Mouse (Mus musculus): Measurements from ENCODE around the gene Dll4. TPM values are rescaled to one million over a fixed set of nuclear protein-coding genes. Genes with fewer than 3 reads are reported as not detected.
A peak's percentile ranks its signal among the peaks of the same experiment; 100 is the strongest.

Gene Dll4
- total RNA-seq, 1 experiment = 0.27 TPM

DNA sequence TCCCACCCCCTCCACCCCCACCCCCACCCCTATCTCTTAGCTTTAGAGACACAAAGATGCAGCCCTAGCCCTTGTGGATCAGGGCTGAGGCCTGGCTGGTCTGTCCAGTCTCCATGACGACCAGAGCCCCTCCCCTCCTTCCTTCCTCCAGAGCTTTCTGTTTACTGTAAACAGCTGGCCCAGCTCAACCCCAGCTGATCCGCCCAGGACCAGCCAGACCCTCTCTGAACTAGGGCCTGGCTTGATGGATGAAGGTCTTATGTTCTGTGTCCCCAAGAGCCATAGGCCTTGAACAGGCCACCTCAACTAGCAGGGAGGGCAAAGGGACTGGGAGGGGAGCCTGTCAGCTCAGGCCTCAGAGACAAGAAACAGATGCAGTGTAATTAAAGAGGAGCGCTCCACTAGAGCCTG, 20.8 kb upstream of the Dll4 start:
- no peaks in the 10 kb centered on the region for H3K36me3 ChIP-seq (ENCODE audit: control insufficient read depth, insufficient read depth, low read length, poor library complexity, severe bottlenecking)
- DNase-seq (ENCODE audit: low read depth, low spot score) = peak; percentile 53
- TF ChIP-seq ZC3H11A (IDR thresholded peaks at IDR 0.05; ENCODE audit: borderline replicate concordance, low read depth, low read length) (no peak), CHD2 (IDR thresholded peaks at IDR 0.05; ENCODE audit: low read depth, low read length) (no peak), ZNF384 (IDR thresholded peaks at IDR 0.05; ENCODE audit: low read depth, low read length) (no peak), MAFK (IDR thresholded peaks at IDR 0.05; ENCODE audit: insufficient read depth, low read depth, low read length) (no peak), HCFC1 (IDR thresholded peaks at IDR 0.05; ENCODE audit: borderline replicate concordance, insufficient read depth, low read length) (no peak)
- no peak overlapping the region for H3K4me3 ChIP-seq (ENCODE audit: insufficient read depth in 1 of 2, low read depth in 1 of 2, low read length in 2 of 2, poor library complexity in 1 of 2, severe bottlenecking in 1 of 2)
- no peak overlapping the region for H3K27ac ChIP-seq (ENCODE audit: insufficient read depth, low read depth, low read length, poor library complexity, severe bottlenecking)
- H3K4me1 ChIP-seq (ENCODE audit: control insufficient read depth in 2 of 2, insufficient read depth in 2 of 2, low read length in 2 of 2, poor library complexity in 1 of 2) = peaks cover 4 to 24% of the 10 kb centered on the region in 2 experiments; a peak in 2 of 4 replicates
- no peaks in the 10 kb centered on the region for H3K9me3 ChIP-seq (ENCODE audit: control insufficient read depth, insufficient read depth, low read depth, low read length)
- no peak overlapping the region for H3K9ac ChIP-seq (ENCODE audit: insufficient read depth, low read depth, low read length, poor library complexity, severe bottlenecking)
- in situ Hi-C loops (cut with MboI; ENCODE audit: low sequenced_read_pairs in 2 of 2, unreplicated experiment in 2 of 2) = no loop called here

- Histone ChIP-seq H3K9ac (ENCODE audit: insufficient read depth, low read depth, low read length, poor library complexity, severe bottlenecking) (no peak overlapping the region), H3K4me3 (ENCODE audit: insufficient read depth in 1 of 2, low read depth in 1 of 2, low read length in 2 of 2, poor library complexity in 1 of 2, severe bottlenecking in 1 of 2) (no peak overlapping the region), H3K27ac (ENCODE audit: insufficient read depth, low read depth, low read length, poor library complexity, severe bottlenecking) (no peak overlapping the region), H3K36me3 (ENCODE audit: control insufficient read depth, insufficient read depth, low read length, poor library complexity, severe bottlenecking) (no peaks in the 10 kb centered on the region), H3K9me3 (ENCODE audit: control insufficient read depth, insufficient read depth, low read depth, low read length) (no peaks in the 10 kb centered on the region), H3K4me1 (ENCODE audit: control insufficient read depth in 2 of 2, insufficient read depth in 2 of 2, low read length in 2 of 2, poor library complexity in 1 of 2) (no peaks in the 10 kb centered on the region)
- DNase-seq (ENCODE audit: low read depth, low spot score) = no peak
- TF ChIP-seq ZNF384 (IDR thresholded peaks at IDR 0.05; ENCODE audit: low read depth, low read length) (no peak), CHD2 (IDR thresholded peaks at IDR 0.05; ENCODE audit: low read depth, low read length) (no peak), HCFC1 (IDR thresholded peaks at IDR 0.05; ENCODE audit: borderline replicate concordance, insufficient read depth, low read length) (no peak)
- in situ Hi-C loops (cut with MboI; ENCODE audit: low sequenced_read_pairs in 2 of 2, unreplicated experiment in 2 of 2) = no loop called here
These were observed 14.0 kb upstream of the Dll4 start for GRCm38 (mm10) chr2:119311544-119311943.

DNA sequence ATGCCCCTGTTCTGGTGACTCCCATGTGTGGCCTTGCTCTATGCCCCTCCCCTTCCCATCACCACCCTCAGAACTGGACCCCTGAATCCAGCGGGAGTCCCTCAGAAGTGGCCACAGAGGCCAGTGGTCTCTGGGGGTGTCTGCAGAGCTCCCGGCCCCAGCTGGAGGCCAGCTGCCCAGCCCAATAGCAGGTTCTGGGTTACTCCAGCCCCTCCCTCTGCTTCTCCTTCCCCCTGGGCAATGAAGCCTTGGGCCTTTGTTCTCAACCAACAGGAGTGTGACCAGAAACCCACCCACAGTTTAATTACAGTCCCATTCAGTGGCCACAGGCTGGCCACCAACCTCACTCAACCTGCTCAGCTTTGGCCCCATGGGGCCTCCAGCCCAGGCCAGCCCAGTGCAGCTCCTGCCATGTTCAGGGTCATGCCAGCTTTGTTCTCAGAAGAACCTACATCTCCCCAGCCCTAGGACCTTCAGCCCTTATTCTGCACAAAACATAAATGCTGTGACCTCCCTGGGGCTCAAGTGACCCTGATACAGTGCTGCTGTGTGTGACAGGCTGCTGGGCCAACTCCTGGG, 13.1 kb upstream of the Dll4 start:
- no peaks in the 10 kb centered on the region for H3K9me3 ChIP-seq (ENCODE audit: control insufficient read depth, insufficient read depth, low read depth, low read length)
- in situ Hi-C loops (cut with MboI; ENCODE audit: low sequenced_read_pairs in 2 of 2, unreplicated experiment in 2 of 2) = no loop called here
- DNase-seq (ENCODE audit: low read depth, low spot score) = no peak
- no peaks in the 10 kb centered on the region for H3K4me1 ChIP-seq (ENCODE audit: control insufficient read depth in 2 of 2, insufficient read depth in 2 of 2, low read length in 2 of 2, poor library complexity in 1 of 2)
- TF ChIP-seq ZC3H11A (IDR thresholded peaks at IDR 0.05; ENCODE audit: borderline replicate concordance, low read depth, low read length) (no peak), CHD2 (IDR thresholded peaks at IDR 0.05; ENCODE audit: low read depth, low read length) (no peak), ZNF384 (IDR thresholded peaks at IDR 0.05; ENCODE audit: low read depth, low read length) (no peak), MAFK (IDR thresholded peaks at IDR 0.05; ENCODE audit: insufficient read depth, low read depth, low read length) (no peak), HCFC1 (IDR thresholded peaks at IDR 0.05; ENCODE audit: borderline replicate concordance, insufficient read depth, low read length) (no peak)
- no peaks in the 10 kb centered on the region for H3K36me3 ChIP-seq (ENCODE audit: control insufficient read depth, insufficient read depth, low read length, poor library complexity, severe bottlenecking)
- no peak overlapping the region for H3K9ac ChIP-seq (ENCODE audit: insufficient read depth, low read depth, low read length, poor library complexity, severe bottlenecking)
- no peak overlapping the region for H3K4me3 ChIP-seq (ENCODE audit: insufficient read depth in 1 of 2, low read depth in 1 of 2, low read length in 2 of 2, poor library complexity in 1 of 2, severe bottlenecking in 1 of 2)
- no peak overlapping the region; the same call in 1 of the 2 replicates for H3K27ac ChIP-seq (ENCODE audit: insufficient read depth, low read depth, low read length, poor library complexity, severe bottlenecking)

DNA sequence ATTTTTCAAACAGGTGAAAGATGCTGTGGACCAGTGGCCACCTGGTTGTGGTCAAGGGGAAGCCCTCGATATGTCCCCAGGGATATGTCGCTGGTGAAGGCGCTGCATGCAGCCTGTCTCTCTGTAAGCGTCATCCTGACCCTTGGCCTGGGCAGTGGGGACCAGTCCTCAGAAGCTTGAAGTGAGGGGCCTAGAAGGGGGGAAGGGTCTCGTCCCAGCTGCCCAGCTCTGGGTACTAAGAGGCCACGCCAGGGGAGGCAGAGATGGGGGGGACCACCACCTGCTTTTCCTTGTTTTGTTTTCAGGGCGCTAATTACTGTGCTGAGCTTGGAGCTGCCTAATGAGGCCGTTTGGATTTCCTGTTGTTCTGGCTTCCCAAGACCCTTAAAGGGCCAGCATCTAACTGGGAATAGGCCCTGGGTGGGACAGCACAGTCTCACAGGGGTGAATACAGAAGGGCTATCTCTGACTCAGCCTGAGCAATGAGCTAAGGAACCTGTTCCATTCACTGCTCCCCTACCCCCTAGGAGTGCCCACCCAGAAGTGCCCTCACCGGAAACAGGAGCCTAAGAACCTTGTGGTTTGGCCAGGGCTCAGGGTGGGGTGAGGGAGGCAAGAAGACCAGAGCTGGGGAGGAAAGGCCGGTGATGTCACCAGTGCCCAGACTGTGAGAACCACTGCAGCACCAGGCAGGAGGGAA, 11.7 kb upstream of the Dll4 start:
- TF ChIP-seq ZNF384 (IDR thresholded peaks at IDR 0.05; ENCODE audit: low read depth, low read length) (no peak), ZC3H11A (IDR thresholded peaks at IDR 0.05; ENCODE audit: borderline replicate concordance, low read depth, low read length) (no peak), CHD2 (IDR thresholded peaks at IDR 0.05; ENCODE audit: low read depth, low read length) (no peak), MAFK (IDR thresholded peaks at IDR 0.05; ENCODE audit: insufficient read depth, low read depth, low read length) (no peak), HCFC1 (IDR thresholded peaks at IDR 0.05; ENCODE audit: borderline replicate concordance, insufficient read depth, low read length) (no peak)
- in situ Hi-C loops (cut with MboI; ENCODE audit: low sequenced_read_pairs in 2 of 2, unreplicated experiment in 2 of 2) = no loop called here
- DNase-seq (ENCODE audit: low read depth, low spot score) = no peak
- H3K4me3 ChIP-seq (ENCODE audit: insufficient read depth in 1 of 2, low read depth in 1 of 2, low read length in 2 of 2, poor library complexity in 1 of 2, severe bottlenecking in 1 of 2) = no peak overlapping the region
- no peak overlapping the region for H3K9ac ChIP-seq (ENCODE audit: insufficient read depth, low read depth, low read length, poor library complexity, severe bottlenecking)
- no peak overlapping the region for H3K27ac ChIP-seq (ENCODE audit: insufficient read depth, low read depth, low read length, poor library complexity, severe bottlenecking)
- H3K9me3 ChIP-seq (ENCODE audit: control insufficient read depth, insufficient read depth, low read depth, low read length) = no peaks in the 10 kb centered on the region
- H3K36me3 ChIP-seq (ENCODE audit: control insufficient read depth, insufficient read depth, low read length, poor library complexity, severe bottlenecking) = no peaks in the 10 kb centered on the region
- no peaks in the 10 kb centered on the region for H3K4me1 ChIP-seq (ENCODE audit: control insufficient read depth in 2 of 2, insufficient read depth in 2 of 2, low read length in 2 of 2, poor library complexity in 1 of 2)
